Mouse (Mus musculus) liver, postnatal 0 days (tissue): ENCODE measurements around the gene Abcb8. TPM values are rescaled to one million over a fixed set of nuclear protein-coding genes. Genes with fewer than 3 reads are reported as not detected.

Experiments
- ATAC-seq: fragments of 200-750 bp; cut with Nextera tagmentation; 2 replicates; pipeline ENCODE4 v1.8.0; 2017; ENCODE audit warnings: mild to moderate bottlenecking, moderate library complexity
- DNase-seq: peaks from one replicate; pipeline ENCODE4 v3.0.0-alpha.2; 2016
- H3K27ac ChIP-seq: fragments of 300-500 bp; sonication (generic); 2 replicates; pipeline ENCODE4 v1.5.1; 2014; ENCODE audit warnings: antibody characterized with exemption, moderate library complexity, mild to moderate bottlenecking, low read depth
- H3K27me3 ChIP-seq: fragments of 300-500 bp; sonication (generic); 2 replicates; pipeline ENCODE4 v1.6.1; 2014; ENCODE audit warnings: low read length, control low read depth, mixed read lengths; ENCODE audit not compliant: insufficient read depth
- H3K36me3 ChIP-seq: fragments of 300-500 bp; sonication (generic); replicated peaks from 2 replicates; pipeline ENCODE4 v1.6.1; 2014; ENCODE audit warnings: mild to moderate bottlenecking, control low read depth, low read length, moderate library complexity, mixed read lengths; ENCODE audit not compliant: insufficient read depth
- H3K4me1 ChIP-seq: fragments of 300-500 bp; sonication (generic); 2 replicates; pipeline ENCODE4 v1.6.1; 2014; ENCODE audit warnings: antibody characterized with exemption, mild to moderate bottlenecking, control low read depth; ENCODE audit not compliant: insufficient read depth
- H3K4me2 ChIP-seq: fragments of 300-500 bp; sonication (generic); 2 replicates; pipeline ENCODE4 v1.6.1; 2014; ENCODE audit warnings: low read depth, mild to moderate bottlenecking, low read length, moderate library complexity, mixed read lengths
- H3K4me3 ChIP-seq: fragments of 300-500 bp; sonication (generic); 2 replicates; pipeline ENCODE4 v1.5.1; 2014; ENCODE audit warnings: low read depth, low read length
- H3K9ac ChIP-seq: fragments of 300-500 bp; sonication (generic); replicated peaks from 2 replicates; pipeline ENCODE4 v1.6.1; 2014; ENCODE audit warnings: mild to moderate bottlenecking, moderate library complexity
- H3K9me3 ChIP-seq: fragments of 300-500 bp; sonication (generic); 2 replicates; pipeline ENCODE4 v1.6.1; 2016; ENCODE audit warnings: mild to moderate bottlenecking, control low read depth, low read length, mixed read lengths
- CTCF ChIP-seq: sonication (generic); IDR thresholded peaks from 2 replicates; pipeline ENCODE4 v1.5.1; 2016; ENCODE audit warnings: antibody characterized with exemption, low read depth
- EP300 ChIP-seq: IDR thresholded peaks from 2 replicates; pipeline ENCODE4 v1.6.1; 2016; ENCODE audit warnings: antibody characterized with exemption, low read depth, mild to moderate bottlenecking
- WGBS: fragments of 180-500 bp; shearing (Covaris S2); extraction: QIAGEN DNeasy Blood & Tissue Kit; methylation state at CpG from one replicate; pipeline ENCODE4 v1.1.7; 2014; ENCODE audit not compliant: insufficient replicate concordance; 5-methylcytosine and 5-hydroxymethylcytosine counted together
- polyA plus RNA-seq: library from polyadenylated mRNA; unstranded; fragments of >200 nt; fragmentation: Nextera tagmentation; extraction: Ambion mirVana; gene quantifications from 2 replicates; pipeline ENCODE4 v1.2.1, GENCODE M21; 2015

The Abcb8 gene
- polyA plus RNA-seq, 1 experiment from 2014 or later = 22.3 TPM

DNA sequence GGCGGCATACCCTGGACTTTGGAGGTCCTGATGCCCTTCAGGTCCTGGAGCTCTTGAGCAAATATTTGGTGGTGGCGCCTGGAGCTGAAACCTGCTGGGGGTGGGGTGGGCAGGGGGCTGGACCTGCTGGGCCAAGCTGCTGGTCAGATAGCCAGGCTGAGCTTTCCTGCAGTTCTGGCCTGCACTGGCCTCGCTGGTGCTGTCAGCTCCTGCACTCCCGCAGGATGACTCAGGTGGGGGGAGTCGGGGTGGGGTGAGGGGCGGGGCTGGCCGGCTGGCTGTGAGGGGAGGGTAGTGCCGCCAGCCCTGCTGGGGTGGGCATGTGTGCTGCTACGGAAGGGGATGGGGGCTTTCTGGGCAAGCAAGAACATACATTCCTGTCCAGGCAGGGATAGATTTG is 35.1 kb downstream of the Abcb8 start:
- DNase-seq (peak; percentile 36), ATAC-seq (no peak)
- Histone ChIP-seq H3K4me1 (peaks cover 21% of the 10 kb centered on the region), H3K4me3 (peak overlapping the region; percentile 41), H3K27ac (no peak overlapping the region), H3K4me2 (peak overlapping the region; percentile 66), H3K9me3 (no peaks in the 10 kb centered on the region), H3K9ac (no peak overlapping the region; the same call in 1 of the 2 replicates), H3K36me3 (peaks cover 37% of the 10 kb centered on the region), H3K27me3 (no peaks in the 10 kb centered on the region)
- 45% methylated on average over 9 of the region's 9 CpGs for WGBS
- TF ChIP-seq CTCF (no peak), EP300 (no peak)

- Histone ChIP-seq H3K27me3 (no peaks in the 10 kb centered on the region), H3K36me3 (peaks cover 70% of the 10 kb centered on the region), H3K4me3 (no peak overlapping the region), H3K4me2 (no peak overlapping the region), H3K27ac (no peak overlapping the region), H3K4me1 (no peaks in the 10 kb centered on the region), H3K9ac (no peak overlapping the region), H3K9me3 (no peaks in the 10 kb centered on the region)
- no peak for DNase-seq
- ATAC-seq = no peak
- 82% methylated on average over 8 of the region's 8 CpGs for WGBS
- no peak for TF ChIP-seq EP300
- TF ChIP-seq CTCF = no peak
Observed at GRCm38 (mm10) chr5:24433993-24434392, 40.5 kb downstream of the Abcb8 start.

- DNase-seq (no peak), ATAC-seq (no peak)
- no peak for TF ChIP-seq EP300
- TF ChIP-seq CTCF = no peak
- Histone ChIP-seq H3K36me3 (peaks cover 42% of the 10 kb centered on the region), H3K9ac (no peak overlapping the region), H3K4me2 (no peak overlapping the region), H3K9me3 (no peaks in the 10 kb centered on the region), H3K27me3 (no peaks in the 10 kb centered on the region), H3K4me1 (peaks cover 16% of the 10 kb centered on the region), H3K27ac (no peak overlapping the region), H3K4me3 (no peak overlapping the region)
- WGBS = 92% methylated on average over 8 of the region's 8 CpGs
Observed at GRCm38 (mm10) chr5:24441187-24441586, 47.7 kb downstream of the Abcb8 start.

- no peak overlapping the region for H3K4me2 ChIP-seq
- H3K27ac ChIP-seq = no peak overlapping the region
- no peak overlapping the region for H3K4me3 ChIP-seq
- ATAC-seq (no peak), DNase-seq (no peak)
- peaks cover 19% of the 10 kb centered on the region for H3K4me1 ChIP-seq
- H3K9me3 ChIP-seq = no peaks in the 10 kb centered on the region
- no peaks in the 10 kb centered on the region for H3K27me3 ChIP-seq
- TF ChIP-seq EP300 = no peak
- no peak for TF ChIP-seq CTCF
- H3K9ac ChIP-seq = no peak overlapping the region
- H3K36me3 ChIP-seq = peaks cover 39% of the 10 kb centered on the region
- WGBS = 81% methylated on average over 9 of the region's 9 CpGs
Observed at GRCm38 (mm10) chr5:24442029-24442428, 48.6 kb downstream of the Abcb8 start.

DNA sequence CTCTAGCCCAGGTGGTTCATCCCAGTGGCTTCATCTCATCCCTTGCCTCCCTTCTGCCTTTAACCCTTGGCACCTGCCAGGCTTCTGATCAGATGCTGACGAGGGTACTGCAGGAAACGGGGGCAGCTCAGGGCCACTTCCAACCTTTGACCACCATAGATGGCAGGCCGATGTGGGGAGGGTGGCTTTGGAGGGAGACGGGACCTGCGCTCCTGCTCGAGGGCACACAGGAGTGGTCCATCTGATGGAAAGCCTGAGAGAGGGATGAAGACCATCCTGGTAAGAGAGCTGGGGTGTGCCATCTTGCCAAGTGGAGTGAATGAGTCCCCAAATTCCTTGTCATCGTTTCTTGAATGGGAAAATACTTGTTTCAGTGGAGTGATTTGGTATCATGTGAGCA is 49.7 kb downstream of the Abcb8 start:
- Histone ChIP-seq H3K36me3 (peaks cover 39% of the 10 kb centered on the region), H3K27ac (no peak overlapping the region), H3K4me1 (peaks cover 23% of the 10 kb centered on the region), H3K9me3 (no peaks in the 10 kb centered on the region), H3K4me3 (no peak overlapping the region), H3K4me2 (no peak overlapping the region), H3K9ac (no peak overlapping the region), H3K27me3 (no peaks in the 10 kb centered on the region)
- 83% methylated on average over 7 of the region's 7 CpGs for WGBS
- TF ChIP-seq CTCF (no peak), EP300 (no peak)
- DNase-seq (no peak), ATAC-seq (no peak)

DNA sequence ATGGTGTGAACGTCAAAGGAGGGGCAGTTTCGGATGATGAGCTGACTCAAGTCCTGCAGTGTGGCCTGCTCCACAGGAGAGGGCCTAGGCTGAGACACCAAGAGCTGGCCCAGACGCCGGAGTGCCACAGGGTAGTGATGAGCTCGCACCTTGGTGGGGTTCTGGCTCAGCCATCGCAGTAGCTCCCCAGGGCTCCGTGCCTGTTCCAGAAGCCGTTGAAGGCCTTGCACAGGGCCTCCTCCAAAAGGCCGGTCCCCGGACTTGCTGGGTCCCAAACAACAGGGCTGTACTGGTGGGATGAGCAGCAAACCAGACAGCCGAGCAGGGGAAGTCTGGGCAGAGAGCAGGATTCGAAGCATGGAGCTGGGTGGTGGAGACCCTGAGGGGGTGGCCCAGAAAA is 50.5 kb downstream of the Abcb8 start:
- Histone ChIP-seq H3K4me2 (peak overlapping the region; percentile 99), H3K4me1 (peaks cover 23% of the 10 kb centered on the region), H3K27me3 (no peaks in the 10 kb centered on the region), H3K9me3 (no peaks in the 10 kb centered on the region), H3K9ac (peak overlapping the region; percentile 97), H3K27ac (peak overlapping the region; percentile 95; the same call in 1 of the 2 replicates), H3K36me3 (peaks cover 34% of the 10 kb centered on the region), H3K4me3 (peak overlapping the region; percentile 98)
- WGBS = 83% methylated on average over 12 of the region's 12 CpGs
- no peak for TF ChIP-seq EP300
- no peak for TF ChIP-seq CTCF
- ATAC-seq (no peak), DNase-seq (no peak)
